Mouse (Mus musculus) neural tube, embryonic 14.5 days (tissue): ENCODE results near the gene Rhbg. TPM values are rescaled to one million over a fixed set of nuclear protein-coding genes. Genes with fewer than 3 reads are reported as not detected.
A peak's percentile ranks its signal among the peaks of the same experiment; 100 is the strongest.

Experiments used
- ATAC-seq: fragments of 200-750 bp; cut with Nextera tagmentation; 2 replicates; pipeline ENCODE4 v1.8.0; 2017; ENCODE audit warnings: low read depth, mild to moderate bottlenecking, moderate TSS enrichment, moderate library complexity
- H3K27ac ChIP-seq: fragments of 300-500 bp; sonication (generic); 2 replicates; pipeline ENCODE4 v1.5.1; 2014; ENCODE audit warnings: low read depth, mild to moderate bottlenecking, control low read depth, low read length, moderate library complexity, mixed read lengths
- H3K27me3 ChIP-seq: fragments of 300-500 bp; sonication (generic); 2 replicates; pipeline ENCODE4 v1.6.1; 2014; ENCODE audit warnings: low read length; ENCODE audit not compliant: control insufficient read depth, insufficient read depth
- H3K36me3 ChIP-seq: fragments of 300-500 bp; sonication (generic); 2 replicates; pipeline ENCODE4 v1.6.1; 2014; ENCODE audit warnings: low read length, mixed read lengths; ENCODE audit not compliant: control insufficient read depth, insufficient read depth
- H3K4me1 ChIP-seq: fragments of 300-500 bp; sonication (generic); 2 replicates; pipeline ENCODE4 v1.6.1; 2014; ENCODE audit warnings: low read length; ENCODE audit not compliant: control insufficient read depth, insufficient read depth
- H3K4me2 ChIP-seq: fragments of 300-500 bp; sonication (generic); 2 replicates; pipeline ENCODE4 v1.6.1; 2014; ENCODE audit warnings: mild to moderate bottlenecking, low read depth, low read length, control low read depth
- H3K4me3 ChIP-seq: fragments of 300-500 bp; sonication (generic); 2 replicates; pipeline ENCODE4 v1.5.1; 2014; ENCODE audit warnings: low read depth, low read length, control low read depth, mixed read lengths
- H3K9ac ChIP-seq: fragments of 300-500 bp; sonication (generic); replicated peaks from 2 replicates; pipeline ENCODE4 v1.6.1; 2014; ENCODE audit warnings: low read depth, mild to moderate bottlenecking, control low read depth, low read length, mixed read lengths
- H3K9me3 ChIP-seq: fragments of 300-500 bp; sonication (generic); 2 replicates; pipeline ENCODE4 v1.6.1; 2016; ENCODE audit warnings: low read length; ENCODE audit not compliant: control insufficient read depth
- WGBS: fragments of 180-500 bp; shearing (Covaris S2); extraction: QIAGEN DNeasy Blood & Tissue Kit; methylation state at CpG from one replicate; pipeline ENCODE4 v1.1.7; 2014; 5-methylcytosine and 5-hydroxymethylcytosine counted together
- polyA plus RNA-seq: library from polyadenylated mRNA; unstranded; fragments of >200 nt; fragmentation: Nextera tagmentation; extraction: Ambion mirVana; gene quantifications from 2 replicates; pipeline ENCODE4 v1.2.1, GENCODE M21; 2014

Gene Rhbg
- polyA plus RNA-seq, 1 experiment from 2014 or later: 0.51 TPM

DNA sequence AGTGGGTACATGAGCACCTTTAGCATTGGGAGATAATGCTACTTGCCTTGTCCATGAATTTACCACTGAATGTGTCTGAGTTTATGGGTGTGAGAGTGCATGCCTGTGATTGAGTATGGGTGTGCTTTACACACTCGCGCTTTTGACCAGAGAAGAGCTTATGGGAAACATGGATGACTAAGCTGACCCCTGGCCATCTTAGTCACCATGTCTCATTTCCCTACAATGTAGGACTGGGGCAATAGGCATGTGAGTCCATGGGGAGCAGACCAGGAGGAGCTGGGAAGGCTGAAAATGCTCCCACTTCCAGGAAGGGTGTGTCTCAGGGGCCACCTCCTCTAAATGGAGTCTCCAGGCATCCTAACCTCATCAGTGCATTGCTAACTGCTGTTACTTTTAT lies 44.4 kb downstream of the Rhbg start:
- WGBS: 12% methylated on average over 2 of the region's 2 CpGs
- Histone ChIP-seq H3K27me3 (no peaks in the 10 kb centered on the region), H3K9me3 (no peaks in the 10 kb centered on the region), H3K4me2 (peak overlapping the region; percentile 93), H3K4me1 (peaks cover 48% of the 10 kb centered on the region), H3K27ac (peak overlapping the region; percentile 99), H3K4me3 (peak overlapping the region; percentile 63), H3K9ac (peak overlapping the region; percentile 95), H3K36me3 (no peaks in the 10 kb centered on the region)
- ATAC-seq: no peak

DNA sequence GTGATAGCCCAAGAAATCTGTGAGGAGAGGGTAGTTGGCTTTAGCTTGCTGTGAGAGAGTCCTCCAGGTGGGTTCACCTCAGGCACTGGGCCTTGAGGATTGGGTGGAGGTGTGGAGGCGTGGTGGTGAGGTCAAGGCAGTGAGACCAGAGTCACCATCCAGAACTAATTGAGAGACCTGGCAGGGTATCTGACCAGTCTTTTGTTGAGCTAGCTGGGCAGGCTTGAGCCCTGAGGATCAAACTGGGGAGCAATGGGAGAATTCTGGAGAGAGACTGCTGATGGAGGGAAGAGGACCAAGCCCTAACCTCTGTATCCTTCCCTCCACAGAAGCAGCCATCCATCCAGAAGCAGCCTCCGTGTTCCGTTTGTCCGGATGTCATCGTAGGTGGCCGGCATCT lies 45.2 kb downstream of the Rhbg start:
- ATAC-seq: no peak
- H3K4me3 ChIP-seq: peak overlapping the region; percentile 63
- no peaks in the 10 kb centered on the region for H3K27me3 ChIP-seq
- no peaks in the 10 kb centered on the region for H3K9me3 ChIP-seq
- H3K27ac ChIP-seq: peak overlapping the region; percentile 99
- peaks cover 56% of the 10 kb centered on the region for H3K4me1 ChIP-seq
- whole genome bisulfite sequencing: 0% methylated on average over 6 of the region's 6 CpGs
- peak overlapping the region; percentile 95 for H3K9ac ChIP-seq
- no peaks in the 10 kb centered on the region for H3K36me3 ChIP-seq
- peak overlapping the region; percentile 93 for H3K4me2 ChIP-seq

DNA sequence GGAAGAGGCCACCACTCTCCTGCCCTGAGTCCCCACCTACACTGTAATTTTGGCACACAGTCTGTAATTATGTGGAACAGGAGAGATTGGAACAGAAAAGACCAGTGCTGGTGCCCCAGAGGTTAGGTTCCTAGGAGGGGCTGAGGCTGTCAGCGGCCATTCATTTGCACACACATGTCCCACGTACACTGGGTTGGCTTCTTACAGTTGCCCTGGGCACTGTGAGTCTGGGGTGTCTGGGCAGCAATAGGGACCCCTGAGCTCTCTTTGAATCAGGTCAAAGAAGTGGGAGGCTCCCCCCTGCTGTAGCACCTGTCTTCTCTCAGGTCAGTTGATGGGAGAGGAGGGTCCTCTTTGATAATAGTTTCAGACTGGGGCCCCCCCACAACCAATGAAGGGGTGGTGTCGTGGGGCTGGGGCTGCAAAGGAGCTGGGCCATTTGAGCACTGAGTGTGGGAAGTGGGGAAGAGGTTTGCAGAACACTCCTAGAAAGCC lies 46.2 kb downstream of the Rhbg start:
- Histone ChIP-seq H3K4me2 (peak overlapping the region; percentile 93), H3K27ac (peak overlapping the region; percentile 99), H3K9me3 (no peaks in the 10 kb centered on the region), H3K27me3 (no peaks in the 10 kb centered on the region), H3K4me1 (peaks cover 59% of the 10 kb centered on the region), H3K4me3 (peak overlapping the region; percentile 63), H3K9ac (peak overlapping the region; percentile 95), H3K36me3 (no peaks in the 10 kb centered on the region)
- ATAC-seq: no peak
- 2% methylated on average over 3 of the region's 3 CpGs for WGBS

DNA sequence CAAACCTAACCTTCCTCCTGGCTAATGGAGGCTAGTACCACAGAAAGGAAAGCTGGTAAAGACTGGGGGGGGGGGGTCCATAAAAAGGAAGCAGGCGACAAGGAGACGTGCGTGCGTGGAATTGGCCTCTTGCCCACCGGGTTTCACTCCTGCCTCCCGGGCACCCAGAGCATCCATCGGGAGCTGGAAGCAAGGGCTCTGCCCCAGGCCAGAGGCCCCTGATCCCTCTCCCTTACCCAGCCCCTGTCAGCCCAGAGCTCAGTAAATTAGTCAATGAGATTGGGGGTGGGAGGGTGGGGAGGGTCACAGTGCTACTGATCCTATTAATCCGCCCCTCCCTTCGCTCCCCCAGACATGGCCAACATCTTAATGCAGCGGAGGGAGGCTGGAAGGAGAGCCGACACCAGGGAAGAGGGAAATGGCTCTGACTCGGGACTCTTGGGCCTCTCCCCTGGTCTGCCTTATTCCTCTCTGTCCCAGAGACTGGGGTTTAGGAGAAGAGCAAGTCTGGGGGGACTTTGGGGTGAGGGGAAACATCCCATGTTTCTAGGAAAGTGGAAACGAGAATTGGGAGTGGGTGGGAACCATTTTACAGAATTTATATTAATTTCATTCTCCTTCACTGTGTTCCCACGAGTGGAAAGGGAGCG lies 46.9 kb downstream of the Rhbg start:
- Histone ChIP-seq H3K4me1 (peaks cover 59% of the 10 kb centered on the region), H3K4me2 (peak overlapping the region; percentile 93), H3K36me3 (no peaks in the 10 kb centered on the region), H3K4me3 (peak overlapping the region; percentile 63), H3K9me3 (no peaks in the 10 kb centered on the region), H3K9ac (peak overlapping the region; percentile 95), H3K27me3 (no peaks in the 10 kb centered on the region), H3K27ac (peak overlapping the region; percentile 99)
- 0% methylated on average over 15 of the region's 15 CpGs for WGBS
- no peak for ATAC-seq

DNA sequence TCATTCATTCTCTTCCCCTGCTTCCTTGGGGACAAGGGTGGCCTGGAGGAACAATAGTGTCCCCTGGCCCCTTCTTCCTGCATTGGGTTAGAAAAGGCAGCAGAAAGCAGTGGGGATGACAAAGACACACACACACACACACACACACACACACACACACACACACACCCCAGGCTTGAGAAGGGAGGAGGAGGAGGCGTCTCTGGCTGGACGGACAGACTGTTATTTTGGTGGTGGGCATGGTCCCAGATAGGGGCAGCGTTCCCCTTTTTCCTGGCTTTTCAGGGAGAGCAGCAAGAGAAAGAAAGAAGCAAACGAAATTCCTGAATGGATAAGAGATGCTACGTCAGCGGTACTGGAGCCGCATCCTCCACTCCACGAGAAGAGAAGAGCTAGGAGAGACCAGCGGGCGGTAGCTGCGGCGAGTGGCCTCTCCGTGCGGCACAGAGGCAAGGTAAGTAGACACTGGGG lies 47.6 kb downstream of the Rhbg start:
- Histone ChIP-seq H3K4me1 (peaks cover 58% of the 10 kb centered on the region), H3K27ac (peak overlapping the region; percentile 99), H3K4me3 (peak overlapping the region; percentile 63), H3K36me3 (no peaks in the 10 kb centered on the region), H3K9ac (peak overlapping the region; percentile 95), H3K9me3 (no peaks in the 10 kb centered on the region), H3K27me3 (no peaks in the 10 kb centered on the region), H3K4me2 (peak overlapping the region; percentile 93)
- WGBS: under 1% methylated on average over 14 of the region's 14 CpGs
- peak; percentile 50 for ATAC-seq

DNA sequence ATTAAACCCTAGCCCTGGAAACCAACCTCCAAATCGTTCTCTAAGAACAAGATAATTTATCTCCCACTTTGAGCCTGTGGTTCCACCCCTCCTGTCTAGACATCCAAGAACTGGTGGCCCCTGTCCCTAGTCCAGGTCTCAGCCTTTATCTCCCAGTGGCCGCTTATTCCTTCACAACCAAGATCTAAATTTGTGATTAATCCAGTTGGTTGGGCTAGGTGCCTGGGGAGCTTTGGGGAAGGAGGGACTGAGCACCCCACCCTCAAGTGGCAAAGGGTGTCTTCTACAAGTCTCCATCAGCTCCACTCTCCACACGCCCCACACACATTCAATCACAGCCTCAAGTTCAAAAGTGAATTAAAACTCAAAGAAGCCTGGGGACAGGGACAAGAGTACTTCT lies 48.0 kb downstream of the Rhbg start:
- Histone ChIP-seq H3K36me3 (no peaks in the 10 kb centered on the region), H3K9ac (peak overlapping the region; percentile 95), H3K4me2 (peak overlapping the region; percentile 93), H3K4me1 (peaks cover 58% of the 10 kb centered on the region), H3K27me3 (no peaks in the 10 kb centered on the region), H3K27ac (peak overlapping the region; percentile 99), H3K4me3 (peak overlapping the region; percentile 63), H3K9me3 (no peaks in the 10 kb centered on the region)
- ATAC-seq: peak; percentile 36
- 2% methylated on average over 3 of the region's 3 CpGs for WGBS

DNA sequence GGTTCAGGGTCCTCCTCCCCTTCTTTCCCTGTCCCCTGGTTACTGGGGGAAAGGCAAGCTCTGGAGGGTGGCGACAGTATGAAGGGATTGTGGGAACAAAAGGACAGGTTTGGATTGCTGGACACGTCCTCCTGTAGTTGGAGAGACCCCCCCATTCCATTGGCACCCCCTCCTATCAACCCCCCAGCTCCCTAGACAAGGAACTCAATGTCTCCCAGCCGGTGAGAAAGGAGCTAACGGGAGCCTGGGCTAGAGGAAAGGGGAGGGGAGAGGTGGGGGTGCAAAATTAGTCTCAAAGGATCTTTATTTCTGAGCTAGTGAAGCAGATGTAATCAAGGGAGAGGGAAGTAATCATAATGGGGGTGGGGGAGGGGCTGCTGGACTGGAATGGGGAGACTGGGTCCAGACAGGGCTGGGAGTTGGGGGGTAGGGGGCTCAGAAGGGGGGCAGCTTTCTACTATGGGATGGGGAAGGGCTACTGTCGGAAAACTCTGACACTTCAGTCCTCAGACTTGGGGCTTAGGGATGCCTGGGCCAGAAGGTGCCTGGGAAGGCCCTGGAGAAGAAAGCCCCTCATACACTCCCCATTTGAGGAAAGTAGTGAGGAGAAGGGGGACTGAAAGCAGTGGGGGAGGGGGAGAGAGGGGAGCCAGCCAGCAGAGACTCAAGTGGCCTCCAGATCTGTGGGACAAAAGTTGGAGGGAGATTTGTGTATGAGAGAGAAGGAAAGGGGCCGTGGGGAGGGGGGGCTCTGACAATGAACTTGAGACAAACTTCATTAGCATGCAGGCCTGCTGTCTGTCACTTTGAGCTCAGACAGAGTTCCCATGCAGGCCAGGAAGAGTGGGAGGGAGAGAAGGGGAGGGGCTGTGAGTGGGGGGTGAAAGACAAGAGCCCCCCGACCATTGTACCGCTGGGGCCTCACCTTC lies 48.7 kb downstream of the Rhbg start:
- H3K4me3 ChIP-seq: peak overlapping the region; percentile 63
- H3K27ac ChIP-seq: peak overlapping the region; percentile 99
- peaks cover 58% of the 10 kb centered on the region for H3K4me1 ChIP-seq
- WGBS: under 1% methylated on average over 8 of the region's 8 CpGs
- peak overlapping the region; percentile 93; the same call in 1 of the 2 replicates for H3K4me2 ChIP-seq
- H3K36me3 ChIP-seq: no peaks in the 10 kb centered on the region
- H3K9me3 ChIP-seq: no peaks in the 10 kb centered on the region
- H3K27me3 ChIP-seq: no peaks in the 10 kb centered on the region
- H3K9ac ChIP-seq: peak overlapping the region; percentile 95
- ATAC-seq: peak; percentile 70

DNA sequence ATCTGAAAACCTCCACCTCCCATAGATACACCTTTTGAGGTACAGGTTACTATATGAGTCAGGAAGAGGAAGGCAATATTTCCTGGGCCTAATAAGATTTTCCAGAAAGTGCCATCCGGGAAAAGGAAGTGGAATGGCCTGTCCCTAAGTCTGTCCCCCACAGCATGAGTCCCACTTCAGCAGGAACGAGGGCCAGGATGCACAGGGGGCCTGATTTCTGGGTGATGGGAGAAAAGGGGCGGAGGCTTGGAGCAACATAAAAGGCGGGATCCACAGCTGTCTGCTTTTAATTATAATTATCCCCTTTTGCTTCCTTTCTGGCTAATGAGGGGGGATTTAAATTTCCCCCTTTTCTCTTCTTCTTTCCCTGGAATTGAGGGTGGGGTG lies 49.3 kb downstream of the Rhbg start:
- 0% methylated on average over 4 of the region's 4 CpGs for WGBS
- no peaks in the 10 kb centered on the region for H3K36me3 ChIP-seq
- peak; percentile 8 for ATAC-seq
- 0 out of 2 replicates have a peak overlapping the region, but pooled peaks have one; percentile 3 for H3K4me3 ChIP-seq
- H3K27me3 ChIP-seq: no peaks in the 10 kb centered on the region
- peak overlapping the region; percentile 93; the same call in 1 of the 2 replicates for H3K4me2 ChIP-seq
- H3K27ac ChIP-seq: peak overlapping the region; percentile 99
- H3K4me1 ChIP-seq: peaks cover 53% of the 10 kb centered on the region
- no peaks in the 10 kb centered on the region for H3K9me3 ChIP-seq
- peak overlapping the region; percentile 43; the same call in 1 of the 2 replicates for H3K9ac ChIP-seq
